Mouse (Mus musculus) bone marrow, adult 2 months (tissue): ENCODE results near the gene Ubox5.

Source experiments
- CTCF ChIP-seq: fragments of 200-500 bp; IDR thresholded peaks from 2 replicates; pipeline ENCODE4 v1.5.1; 2011; ENCODE audit warnings: low read length, control low read depth; ENCODE audit not compliant: control insufficient read depth, insufficient read depth
- POLR2A ChIP-seq: fragments of 200-500 bp; IDR thresholded peaks from 2 replicates; pipeline ENCODE4 v1.6.1; 2011; ENCODE audit warnings: low read depth, mild to moderate bottlenecking, control low read depth, low read length, borderline replicate concordance; ENCODE audit not compliant: control insufficient read depth

DNA sequence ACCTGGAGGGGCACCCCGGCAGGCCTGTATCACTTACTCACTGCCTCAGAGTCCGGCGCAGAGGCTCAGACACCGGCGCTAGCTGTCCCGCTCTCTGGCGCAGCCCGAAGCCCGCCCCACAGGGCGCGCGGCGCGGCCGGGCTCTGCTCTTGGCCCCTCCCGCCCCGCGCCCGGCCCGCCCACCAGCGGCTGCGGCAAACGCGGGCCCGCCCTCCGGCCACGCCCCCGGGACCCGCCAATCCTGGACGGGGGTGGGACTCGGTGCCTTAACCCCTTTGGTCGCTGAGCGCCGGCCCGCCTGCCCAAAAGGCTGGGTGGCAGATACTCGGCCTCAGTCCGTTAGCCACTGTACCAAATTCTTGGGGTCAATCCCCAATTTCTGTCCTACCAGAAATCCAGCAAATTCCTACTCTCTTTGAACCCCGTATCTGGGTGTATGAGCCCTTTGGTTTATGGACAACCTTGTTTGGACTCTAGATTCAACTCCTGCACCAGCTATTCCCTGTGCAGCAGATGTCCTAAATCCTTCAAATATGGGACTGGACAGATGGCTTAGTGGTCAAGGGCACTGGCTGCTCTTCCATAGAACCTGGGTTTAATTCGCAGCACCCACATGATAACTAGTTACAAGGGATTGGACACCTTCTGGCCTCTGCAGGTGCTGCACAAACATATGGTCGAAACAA is 13.0 kb upstream of the Ubox5 start, which contains the start of gene Lzts3:
- TF ChIP-seq POLR2A (no peak; the same call in 1 of the 2 replicates), CTCF (no peak)
